Mouse (Mus musculus) erythroid progenitor cell, adult 5-6 weeks (primary cell): ENCODE results near the gene Tet3. TPM values are rescaled to one million over a fixed set of nuclear protein-coding genes. Genes with fewer than 3 reads are reported as not detected.

Experiments
- ATAC-seq: replicated peaks from 2 replicates; pipeline ENCODE4 v1.8.0; 2016; ENCODE audit warnings: moderate number of reproducible peaks, mild to moderate bottlenecking, moderate TSS enrichment, inconsistent platforms; ENCODE audit not compliant: poor library complexity, low FRiP score, severe bottlenecking
- total RNA-seq, 2 experiments: library from RNA; stranded (forward) in 1 of 2; stranded (reverse) in 1 of 2; fragments of 150-400 nt in 1 of 2; fragments of 186-747, 209-891 nt in 1 of 2; gene quantifications; 2 replicates each; pipeline versions ENCODE4 v1.2.3 to v1.2.4; 2015 to 2017; ENCODE audit warnings: low replicate concordance in 2 of 2

The Tet3 gene
- total RNA-seq, 2 experiments from 2014 or later = 32.9 to 46.5 TPM

- ATAC-seq = no peak
Measured at GRCm38 (mm10) chr6:83442639-83443038, 16.2 kb downstream of the Tet3 start.

DNA sequence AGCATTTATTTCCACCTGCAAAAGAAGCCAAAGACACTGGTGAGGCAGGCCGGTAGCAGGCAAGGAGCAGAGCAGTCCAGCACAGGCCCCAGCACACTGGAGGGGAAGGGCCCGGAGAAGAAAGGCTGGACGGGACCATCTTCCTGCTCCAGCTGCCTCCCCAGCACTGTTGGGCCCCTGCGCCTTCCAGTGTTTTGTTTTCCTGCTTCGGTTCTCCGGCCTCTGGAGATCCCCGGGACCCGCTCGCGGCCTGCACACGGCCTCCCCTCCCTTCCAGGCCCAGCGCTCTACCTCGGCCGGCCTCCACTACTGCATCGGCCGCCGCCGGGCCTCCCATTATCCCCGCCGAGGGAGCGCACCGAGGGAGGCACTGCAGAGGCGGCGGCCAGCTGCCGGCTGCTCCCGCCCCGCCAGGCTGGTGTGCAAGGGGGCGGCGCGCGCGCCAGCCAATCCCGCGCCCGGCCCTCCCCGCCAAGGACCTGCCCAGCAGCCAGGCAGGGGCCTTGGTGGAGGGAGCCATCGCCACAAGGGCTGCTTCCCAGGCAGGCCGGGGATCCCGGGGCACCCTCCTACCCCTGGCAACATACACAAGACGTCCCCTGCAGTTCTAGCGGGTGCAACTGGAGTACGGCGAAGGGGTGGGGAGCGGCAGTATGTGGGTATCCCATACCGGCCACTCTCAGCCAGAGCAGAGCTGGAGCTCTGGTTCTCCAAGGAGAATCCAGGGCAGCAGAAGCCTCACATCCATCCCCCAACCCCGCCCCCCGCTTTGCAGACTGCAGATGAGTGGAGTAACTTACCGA is 17.4 kb downstream of the Tet3 start:
- ATAC-seq = peak; percentile 90

- peak; percentile 16; the same call in 1 of the 2 replicates for ATAC-seq
Measured at GRCm38 (mm10) chr6:83440510-83441258, 18.2 kb downstream of the Tet3 start.

GRCm38 (mm10) chr6:83440197-83440509 is 18.7 kb downstream of the Tet3 start:
- ATAC-seq = no peak

DNA sequence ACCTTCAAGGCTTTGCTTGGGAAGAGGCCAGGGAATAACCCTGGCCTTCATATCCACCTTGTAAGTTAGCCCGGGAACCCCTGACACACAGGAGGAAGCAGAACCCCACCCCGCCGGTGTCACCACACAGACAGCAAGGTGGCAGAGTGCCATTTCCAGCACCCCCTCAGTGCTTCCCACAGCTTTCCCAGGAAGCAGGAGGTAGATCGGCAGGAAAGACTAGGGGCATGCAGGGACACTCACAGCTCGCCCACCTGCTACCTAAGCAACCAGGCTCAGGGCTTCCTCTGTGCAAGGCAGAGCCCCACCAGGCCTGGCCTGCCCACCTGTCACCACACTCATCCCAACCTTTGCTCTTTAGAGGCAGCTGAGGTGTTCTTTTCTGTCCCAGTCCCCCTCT is 19.1 kb downstream of the Tet3 start:
- no peak for ATAC-seq

DNA sequence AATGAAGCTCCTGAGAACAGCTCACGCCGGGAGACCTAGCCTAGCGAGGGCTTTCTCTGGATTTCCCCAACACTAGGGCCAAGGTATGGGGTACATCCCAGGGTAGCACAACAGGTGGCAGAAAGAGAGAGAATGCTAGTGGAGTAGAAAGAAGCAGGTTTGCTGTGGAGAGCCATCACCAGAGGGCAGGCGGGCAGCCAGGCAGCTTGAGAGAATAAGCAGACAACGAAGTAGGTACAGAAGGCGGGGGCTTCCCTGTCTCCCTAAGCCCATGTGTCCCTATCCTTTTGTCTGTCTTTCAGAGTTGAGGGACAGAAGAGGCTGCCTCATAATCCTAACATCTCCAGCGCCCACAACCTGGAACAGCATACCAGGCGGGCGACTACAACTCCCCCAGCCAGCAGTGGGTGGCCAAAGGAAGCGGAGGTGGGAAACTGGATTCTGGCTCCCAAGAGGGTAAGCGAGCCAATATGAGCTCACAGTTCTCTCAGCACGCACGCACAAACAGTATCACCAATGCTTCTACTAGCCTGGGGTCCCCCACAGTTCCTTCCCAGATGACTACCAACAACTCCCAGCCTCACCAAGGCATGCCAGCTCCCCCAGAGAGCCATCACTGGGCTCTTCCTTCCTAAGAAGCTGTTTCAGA is 19.6 kb downstream of the Tet3 start:
- ATAC-seq = no peak

GRCm38 (mm10) chr6:83438584-83438983 is 20.3 kb downstream of the Tet3 start:
- no peak for ATAC-seq

DNA sequence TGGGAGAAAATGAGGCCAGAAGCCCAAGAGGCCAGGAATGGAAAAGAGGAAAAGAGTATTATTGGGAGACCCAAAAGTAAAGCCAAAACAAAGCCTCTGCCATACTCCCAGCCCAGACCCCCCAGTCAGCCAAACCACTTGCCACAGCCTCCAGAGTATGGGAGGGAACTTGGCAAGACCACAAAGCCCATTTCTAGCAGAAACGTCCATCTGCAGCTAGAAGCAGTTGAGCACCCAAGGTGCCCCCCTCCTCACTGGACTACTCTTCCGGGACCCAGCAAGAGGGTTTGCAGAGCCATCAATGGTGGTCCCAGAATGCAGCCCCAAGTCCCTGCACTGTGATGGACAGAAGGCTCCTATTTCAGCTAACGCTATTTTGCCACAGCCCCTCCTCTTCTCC is 21.1 kb downstream of the Tet3 start:
- no peak for ATAC-seq

- no peak for ATAC-seq
Measured at GRCm38 (mm10) chr6:83437225-83437624, 21.7 kb downstream of the Tet3 start.

- ATAC-seq = no peak
Measured at GRCm38 (mm10) chr6:83436547-83436946, 22.3 kb downstream of the Tet3 start.

GRCm38 (mm10) chr6:83435174-83435573 is 23.7 kb downstream of the Tet3 start:
- no peak for ATAC-seq

DNA sequence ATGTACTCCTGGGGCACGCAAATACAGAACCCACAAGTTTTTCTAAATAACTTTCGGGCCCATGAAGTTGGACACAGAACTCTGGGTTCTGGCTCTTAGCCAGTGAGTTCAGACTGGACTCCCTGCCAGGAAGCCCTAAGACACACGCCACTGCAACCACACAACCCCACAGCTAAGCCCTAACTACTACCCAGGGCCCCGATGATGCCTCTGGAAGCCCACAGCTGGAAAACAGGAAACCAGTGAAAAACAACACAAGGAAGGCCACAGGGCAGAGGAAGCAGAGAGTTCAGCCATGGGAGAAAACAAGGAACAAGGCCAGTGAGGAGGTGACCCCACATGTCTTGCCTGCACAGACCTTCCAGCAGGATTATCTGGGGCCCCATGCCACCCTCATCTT is 25.3 kb downstream of the Tet3 start:
- no peak for ATAC-seq

DNA sequence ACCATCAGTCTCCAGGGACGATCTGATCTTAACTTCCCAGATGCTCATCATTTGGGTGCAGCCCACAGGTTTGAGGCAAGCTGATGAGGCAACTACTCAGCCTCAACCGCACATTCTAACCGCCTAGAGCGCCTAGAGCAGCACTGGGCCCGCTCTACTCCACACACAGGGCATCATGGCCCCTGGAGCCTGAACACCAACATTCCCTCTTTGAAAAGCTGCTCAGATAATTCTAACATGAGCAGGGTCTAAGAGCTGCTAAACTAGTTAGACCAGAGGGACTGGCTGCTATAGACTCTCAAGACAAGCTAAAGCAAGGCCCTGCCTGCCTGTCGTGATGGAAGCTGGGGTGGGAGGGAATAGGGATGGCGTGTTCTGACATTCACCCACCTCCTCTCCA is 25.9 kb downstream of the Tet3 start:
- ATAC-seq = no peak

DNA sequence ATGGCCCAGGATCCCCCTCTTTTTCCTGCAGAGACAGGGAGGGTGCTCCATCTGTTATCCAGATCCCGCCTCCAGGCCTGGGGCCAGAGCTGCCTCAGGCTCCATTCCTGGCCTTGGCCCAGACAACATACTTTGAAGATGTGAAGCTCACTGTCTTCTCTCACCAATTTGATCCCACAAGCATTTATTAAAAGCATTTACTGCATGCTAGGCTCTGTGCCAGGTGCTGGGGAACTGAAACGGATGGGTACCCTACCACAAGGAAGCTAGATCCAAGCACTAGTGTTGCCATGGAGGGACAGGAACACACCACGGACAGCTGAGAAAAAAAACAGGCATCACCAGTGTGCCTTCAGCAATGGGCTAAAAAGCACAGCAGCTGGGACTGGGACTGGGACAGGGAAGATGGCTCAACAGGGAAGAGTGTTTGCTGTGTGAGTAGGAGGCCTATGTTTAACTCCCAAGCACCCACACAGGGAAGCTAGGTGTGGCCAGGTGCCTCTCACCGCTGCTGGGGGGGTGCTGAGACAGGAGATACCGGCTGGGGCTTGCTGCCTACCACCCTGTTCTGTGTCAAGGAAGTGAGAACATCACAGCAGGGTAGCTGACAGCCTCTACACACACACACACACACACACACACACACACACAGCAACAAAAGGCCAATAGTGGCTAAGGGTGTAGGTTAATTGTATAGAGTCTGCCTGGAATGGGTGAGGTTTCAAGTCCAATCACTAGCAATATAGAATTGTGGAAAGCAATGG is 30.7 kb downstream of the Tet3 start:
- ATAC-seq = 0 out of 2 replicates have a peak, but pooled peaks have one; percentile 22

DNA sequence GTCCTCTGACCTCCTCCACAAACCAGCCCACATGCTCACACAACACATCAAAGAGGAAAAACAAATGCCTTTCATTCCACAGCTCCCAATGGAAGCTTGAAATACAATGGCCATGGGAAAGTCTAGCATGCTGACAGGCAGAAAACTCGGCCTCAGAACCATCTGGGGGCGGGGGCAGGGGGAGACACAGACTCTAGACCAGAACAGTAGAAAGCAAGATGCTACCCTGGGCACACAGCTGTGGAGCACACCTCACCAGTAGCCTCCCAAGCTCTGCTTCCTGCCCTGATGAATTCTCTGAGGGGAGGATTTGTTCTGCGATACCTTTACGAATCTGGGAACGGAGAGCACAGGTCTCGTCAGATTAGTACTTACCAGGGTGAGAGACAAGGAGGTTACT is 31.4 kb downstream of the Tet3 start:
- no peak for ATAC-seq

GRCm38 (mm10) chr6:83426576-83426975 is 32.3 kb downstream of the Tet3 start:
- ATAC-seq = no peak

DNA sequence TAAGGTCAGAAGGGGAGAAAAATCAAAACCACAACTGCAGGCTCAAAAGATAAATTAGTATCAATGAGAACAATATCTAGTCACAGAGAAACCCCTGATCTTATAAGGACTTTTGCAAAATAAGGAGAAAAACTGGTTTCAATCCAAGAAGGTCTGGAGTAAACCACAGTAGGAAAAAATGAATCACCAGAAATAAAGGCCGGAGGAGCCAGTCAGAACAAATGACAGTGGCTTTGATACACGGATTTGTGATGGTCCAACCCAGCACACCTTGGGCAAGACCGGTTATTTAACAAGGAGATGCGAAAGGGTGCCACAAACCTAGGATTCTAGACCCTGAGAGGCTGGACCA is 34.9 kb downstream of the Tet3 start:
- ATAC-seq = no peak

DNA sequence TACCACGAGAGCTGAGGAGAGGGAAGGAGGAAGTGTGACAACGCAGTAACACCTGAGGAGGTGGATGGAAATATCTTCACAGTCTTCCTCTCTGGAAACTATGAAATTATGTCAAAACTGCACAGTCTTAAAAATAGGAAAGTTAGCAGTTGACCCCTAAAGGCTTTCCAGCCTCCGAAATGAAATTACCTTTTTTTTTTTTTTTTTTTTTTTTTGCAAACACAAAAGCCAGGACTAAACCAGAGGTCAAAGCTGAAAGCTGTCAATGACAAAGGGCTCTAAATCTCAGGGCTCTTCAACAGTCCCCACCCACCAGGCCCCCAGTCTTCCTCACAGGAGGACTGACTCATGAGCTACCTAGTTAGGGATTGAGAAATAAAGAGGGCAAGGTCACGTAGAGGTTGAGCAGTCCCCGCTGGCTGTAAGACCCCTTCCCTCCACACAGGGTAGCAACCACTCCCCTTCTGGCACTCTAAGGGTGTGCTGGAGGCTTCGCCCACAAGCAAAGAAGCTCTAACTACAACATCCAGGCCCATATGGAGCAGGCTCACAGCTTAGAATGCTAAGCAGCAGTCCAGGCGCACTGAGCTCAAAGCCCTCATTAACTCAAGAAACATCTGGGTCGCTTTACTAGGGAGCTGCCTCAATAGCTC is 35.4 kb downstream of the Tet3 start:
- ATAC-seq = no peak

DNA sequence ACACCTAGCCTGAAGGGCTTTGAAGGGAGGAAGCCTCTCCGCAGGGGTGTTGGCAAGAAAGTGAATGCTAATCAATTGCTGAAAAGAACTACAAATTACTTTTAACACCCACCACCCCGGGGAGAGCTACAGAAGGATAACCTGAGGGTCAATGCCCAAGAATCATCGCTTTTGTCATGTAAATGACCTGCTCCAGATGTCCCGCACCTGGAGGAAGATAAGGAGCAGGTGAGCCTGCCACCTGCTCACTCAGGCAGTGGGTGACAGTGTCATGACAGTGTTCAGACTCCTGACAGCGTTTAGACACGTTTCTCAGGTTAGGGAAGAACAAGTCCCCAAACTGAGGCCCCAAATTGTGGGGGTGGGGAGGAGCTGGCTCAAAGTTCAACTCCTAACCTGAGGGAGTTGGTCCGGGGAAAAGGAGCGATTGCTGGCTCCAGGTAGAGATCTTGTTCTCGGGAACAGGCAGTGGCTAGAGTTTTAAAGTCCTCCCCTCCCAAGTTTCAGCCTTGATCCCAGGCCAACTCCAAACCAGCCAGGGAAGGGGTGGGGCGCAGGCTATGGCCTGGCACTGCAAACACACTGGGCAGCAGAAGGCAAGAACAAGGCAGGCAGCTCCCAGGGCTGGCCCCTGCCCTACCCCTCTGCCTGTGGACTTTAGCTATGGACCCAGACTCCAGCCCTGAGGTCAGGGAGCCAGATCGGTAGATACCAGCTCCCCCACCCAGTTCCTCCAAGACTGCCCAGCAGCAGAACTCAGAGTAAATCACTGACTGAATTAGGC is 36.8 kb downstream of the Tet3 start:
- no peak for ATAC-seq
